Mouse (Mus musculus) A20 (cell line): Measurements from ENCODE around the gene Sun1.

Experiments used
- DNase-seq: peaks from one replicate; pipeline ENCODE4 v3.0.0-alpha.2; 2011; ENCODE audit warnings: low read depth, low spot score

Gene Sun1

GRCm38 (mm10) chr5:139208183-139208582 lies 7.7 kb downstream of the Sun1 start:
- no peak for DNase-seq

- DNase-seq = peak; percentile 38
These were observed 8.6 kb downstream of the Sun1 start for GRCm38 (mm10) chr5:139208871-139209684.

- no peak for DNase-seq
These were observed 9.2 kb downstream of the Sun1 start for GRCm38 (mm10) chr5:139209685-139210026.

GRCm38 (mm10) chr5:139211737-139212385 lies 11.4 kb downstream of the Sun1 start:
- DNase-seq = no peak

GRCm38 (mm10) chr5:139214298-139214697 lies 13.9 kb downstream of the Sun1 start:
- DNase-seq = no peak

- no peak for DNase-seq
These were observed 14.7 kb downstream of the Sun1 start for GRCm38 (mm10) chr5:139215184-139215583.

- no peak for DNase-seq
These were observed 15.7 kb downstream of the Sun1 start for GRCm38 (mm10) chr5:139216121-139216520.

- no peak for DNase-seq
These were observed 16.3 kb downstream of the Sun1 start for GRCm38 (mm10) chr5:139216774-139217173.

GRCm38 (mm10) chr5:139220006-139220515 lies 19.6 kb downstream of the Sun1 start:
- no peak for DNase-seq

GRCm38 (mm10) chr5:139220610-139221009 lies 20.2 kb downstream of the Sun1 start:
- DNase-seq = no peak

GRCm38 (mm10) chr5:139223331-139223730 lies 22.9 kb downstream of the Sun1 start:
- no peak for DNase-seq

- no peak for DNase-seq
These were observed 26.8 kb downstream of the Sun1 start for GRCm38 (mm10) chr5:139227236-139227635.

- DNase-seq = no peak
These were observed 27.2 kb downstream of the Sun1 start for GRCm38 (mm10) chr5:139227645-139228044.

- no peak for DNase-seq
These were observed 27.9 kb downstream of the Sun1 start for GRCm38 (mm10) chr5:139228318-139228717.

- DNase-seq = no peak
These were observed 29.3 kb downstream of the Sun1 start for GRCm38 (mm10) chr5:139229716-139230115.

- no peak for DNase-seq
These were observed 31.6 kb downstream of the Sun1 start for GRCm38 (mm10) chr5:139232083-139232482.

- no peak for DNase-seq
These were observed 34.0 kb downstream of the Sun1 start for GRCm38 (mm10) chr5:139234423-139234822.

GRCm38 (mm10) chr5:139237436-139237835 lies 37.0 kb downstream of the Sun1 start:
- DNase-seq = no peak

GRCm38 (mm10) chr5:139241022-139241761 lies 40.8 kb downstream of the Sun1 start:
- DNase-seq = no peak

GRCm38 (mm10) chr5:139243384-139243783 lies 42.9 kb downstream of the Sun1 start:
- DNase-seq = peak; percentile 14

- DNase-seq = no peak
These were observed 47.3 kb downstream of the Sun1 start for GRCm38 (mm10) chr5:139247767-139248166.

- DNase-seq = no peak
These were observed 48.4 kb downstream of the Sun1 start for GRCm38 (mm10) chr5:139248846-139249245.
